Mouse (Mus musculus) naive thymus-derived CD4-positive, alpha-beta T cell, adult 5 months (primary cell): Measurements from ENCODE around the gene Troap. TPM values are rescaled to one million over a fixed set of nuclear protein-coding genes. Genes with fewer than 3 reads are reported as not detected.

Experiments
- polyA plus RNA-seq: library from polyadenylated mRNA; unstranded; fragments of 100-300 nt; shearing (Covaris generic); gene quantifications from one replicate; pipeline ENCODE4 v1.2.1, GENCODE M21; 2017

Troap gene
- polyA plus RNA-seq = not detected

GRCm38 (mm10) chr15:99074019-99074599 lies at the start of gene Troap:
Gene Troap, plus strand, starts transcription at chr15:99074575.

GRCm38 (mm10) chr15:99029619-99030584 lies 44.5 kb upstream of the Troap start, which contains the start of gene Tuba1c:
Gene Tuba1c, plus strand, starts transcription at chr15:99029891.

GRCm38 (mm10) chr15:99055040-99055439 lies 19.3 kb upstream of the Troap start, which contains the start of gene Prph:
Gene Prph, plus strand, starts transcription at chr15:99055174.

GRCm38 (mm10) chr15:99087253-99088075 lies 13.1 kb downstream of the Troap start, which contains the start of gene C1ql4:
Gene C1ql4, minus strand, starts transcription at chr15:99087817.

GRCm38 (mm10) chr15:99092870-99093269 lies 18.5 kb downstream of the Troap start, which contains the start of gene Dnajc22:
Gene Dnajc22, plus strand, starts transcription at chr15:99093170.

GRCm38 (mm10) chr15:99125711-99126080 lies 51.3 kb downstream of the Troap start, which contains the start of gene Spats2:
Gene Spats2, plus strand, starts transcription at chr15:99125916.

Other genes with a start within 250 kb of the Troap start
- gene Prkag1, start 243.1 kb upstream of the Troap start, polyA plus RNA-seq = 121 TPM
- gene Kmt2d, start 203.4 kb upstream of the Troap start, polyA plus RNA-seq = 32.4 TPM
- 39.4 TPM for gene Rhebl1, start 180.0 kb upstream of the Troap start, polyA plus RNA-seq
- not detected for gene Dhh, start 176.0 kb upstream of the Troap start, polyA plus RNA-seq
- 152 TPM for gene Lmbr1l, start 156.3 kb upstream of the Troap start, polyA plus RNA-seq
- 277 TPM for gene Tuba1b, start 140.0 kb upstream of the Troap start, polyA plus RNA-seq
- gene Gm49450, start 121.0 kb upstream of the Troap start, polyA plus RNA-seq = not detected
- 197 TPM for gene Tuba1a, start 120.9 kb upstream of the Troap start, polyA plus RNA-seq
- 27.1 TPM for gene Tuba1c, start 44.7 kb upstream of the Troap start, polyA plus RNA-seq
- not detected for gene Prph, start 19.4 kb upstream of the Troap start, polyA plus RNA-seq
- gene C1ql4, start 13.2 kb downstream of the Troap start, polyA plus RNA-seq = not detected
- 0.37 TPM for gene Dnajc22, start 18.6 kb downstream of the Troap start, polyA plus RNA-seq
- 0.68 TPM for gene Spats2, start 51.3 kb downstream of the Troap start, polyA plus RNA-seq
- gene Kcnh3, start 150.3 kb downstream of the Troap start, polyA plus RNA-seq = 1.7 TPM
- gene Mcrs1, start 177.4 kb downstream of the Troap start, polyA plus RNA-seq = 89.8 TPM
- gene Prpf40b, start 220.5 kb downstream of the Troap start, polyA plus RNA-seq = 26.7 TPM
- 0.71 TPM for gene Fam186b, start 221.3 kb downstream of the Troap start, polyA plus RNA-seq